Mouse (Mus musculus): ENCODE measurements around the gene Plcl2.
A peak's percentile ranks its signal among the peaks of the same experiment; 100 is the strongest.

Gene Plcl2

GRCm38 (mm10) chr17:50499091-50499790 lies 10.0 kb upstream of the Plcl2 start:
- no peak for DNase-seq (ENCODE audit: low read depth, low spot score)

DNA sequence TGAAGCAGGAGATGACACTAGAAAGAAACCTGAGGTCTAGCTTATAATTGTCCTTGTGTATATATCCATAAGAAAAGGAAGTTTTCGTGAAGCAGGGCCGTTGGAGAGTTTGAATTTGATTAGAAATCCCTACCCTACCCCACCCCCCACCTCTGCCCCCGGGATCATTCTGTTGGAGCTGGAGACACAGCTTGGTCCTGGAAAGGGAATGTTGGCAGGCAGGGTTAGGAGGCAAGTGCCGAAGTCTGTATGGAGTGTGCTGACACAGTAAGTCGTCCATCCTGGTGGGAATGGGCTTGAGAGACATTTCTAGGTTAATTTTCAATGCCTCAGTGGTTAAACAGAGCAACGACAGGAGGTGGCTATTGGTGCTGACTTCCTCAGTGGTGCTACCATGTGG lies 8.4 kb upstream of the Plcl2 start:
- DNase-seq (ENCODE audit: low read depth, low spot score), result no peak

- DNase-seq (ENCODE audit: low read depth, low spot score), result no peak
Measured at GRCm38 (mm10) chr17:50503075-50503474, 6.1 kb upstream of the Plcl2 start.

DNA sequence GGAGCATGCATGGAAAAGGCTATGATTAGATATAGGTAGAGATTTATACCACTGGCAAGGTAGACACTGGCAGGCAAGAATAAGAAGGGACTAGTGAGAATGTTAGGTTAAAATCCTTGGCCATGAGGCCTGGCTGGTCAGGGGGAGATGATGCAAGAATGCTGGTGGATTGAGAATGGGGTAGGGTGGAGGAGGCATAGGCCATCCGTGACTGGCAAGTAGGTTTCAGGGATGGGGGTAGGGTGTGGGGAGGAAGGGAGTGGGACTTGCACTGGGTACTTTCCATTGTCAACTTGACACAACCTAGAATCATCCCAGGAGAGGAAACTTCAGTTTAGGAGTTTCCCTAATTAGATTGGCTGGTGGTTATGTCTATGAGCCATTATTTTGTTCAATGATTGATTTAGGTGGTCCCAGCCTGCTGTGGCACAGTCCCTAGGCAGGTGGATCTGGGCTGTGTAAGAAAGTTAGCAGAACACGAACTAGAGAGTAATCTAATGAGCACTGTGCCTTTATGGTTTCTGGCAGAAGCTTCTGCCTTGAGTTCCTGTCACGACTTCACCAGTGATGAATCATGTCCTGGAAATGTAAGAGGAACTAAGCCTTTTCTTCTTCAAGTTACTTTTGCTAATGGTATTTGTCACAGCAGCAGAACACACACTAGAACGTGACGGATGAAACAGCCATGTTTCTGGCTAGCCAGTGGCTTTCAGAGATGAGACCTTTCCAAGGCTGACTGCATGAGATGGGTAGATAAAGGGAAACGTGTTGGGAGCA lies 4.9 kb upstream of the Plcl2 start:
- no peak for DNase-seq (ENCODE audit: low read depth, low spot score)

- no peak for DNase-seq (ENCODE audit: low read depth, low spot score)
Measured at GRCm38 (mm10) chr17:50505910-50506634, 3.1 kb upstream of the Plcl2 start.

GRCm38 (mm10) chr17:50506861-50507321 lies 2.3 kb upstream of the Plcl2 start:
- DNase-seq (ENCODE audit: low read depth, low spot score), result no peak

DNA sequence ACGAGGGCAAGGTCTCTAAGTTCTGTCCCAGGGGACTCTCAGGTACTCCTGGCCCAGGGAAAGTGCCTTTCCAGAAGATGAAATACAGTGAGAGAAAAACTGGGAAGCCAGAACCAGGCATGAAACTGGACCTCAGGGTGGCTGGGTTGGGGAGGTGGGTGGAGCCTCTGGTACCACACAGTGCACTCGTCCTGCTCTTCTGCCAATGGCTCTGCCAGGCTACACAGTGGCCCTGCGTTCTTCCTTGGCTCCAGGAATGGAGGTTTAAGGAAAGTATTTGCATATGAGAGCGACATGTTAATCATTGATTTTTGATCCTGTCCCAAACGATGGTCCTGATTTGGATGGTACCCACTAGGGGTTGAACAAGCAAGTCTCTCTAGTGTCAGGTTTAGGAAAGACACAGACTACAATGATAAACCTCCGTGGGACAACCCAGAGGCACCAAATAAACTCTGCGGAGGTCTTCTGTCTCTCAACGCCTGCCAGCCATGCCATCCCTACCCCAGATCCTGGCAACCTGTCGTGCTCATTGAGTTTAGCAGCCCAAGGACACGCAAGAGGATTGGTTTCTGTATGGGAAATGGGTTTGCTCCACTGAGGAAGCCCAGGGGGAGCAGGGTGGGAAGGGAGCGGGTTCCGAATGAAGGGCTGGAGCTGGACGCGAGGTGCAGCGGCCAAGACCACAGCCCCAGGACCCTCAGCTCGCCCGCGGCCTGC lies 988 bp upstream of the Plcl2 start:
- DNase-seq (ENCODE audit: low read depth, low spot score), result no peak

- peak; percentile 73 for DNase-seq (ENCODE audit: low read depth, low spot score)
Measured at GRCm38 (mm10) chr17:50508775-50509250, 390 bp upstream of the Plcl2 start.

DNA sequence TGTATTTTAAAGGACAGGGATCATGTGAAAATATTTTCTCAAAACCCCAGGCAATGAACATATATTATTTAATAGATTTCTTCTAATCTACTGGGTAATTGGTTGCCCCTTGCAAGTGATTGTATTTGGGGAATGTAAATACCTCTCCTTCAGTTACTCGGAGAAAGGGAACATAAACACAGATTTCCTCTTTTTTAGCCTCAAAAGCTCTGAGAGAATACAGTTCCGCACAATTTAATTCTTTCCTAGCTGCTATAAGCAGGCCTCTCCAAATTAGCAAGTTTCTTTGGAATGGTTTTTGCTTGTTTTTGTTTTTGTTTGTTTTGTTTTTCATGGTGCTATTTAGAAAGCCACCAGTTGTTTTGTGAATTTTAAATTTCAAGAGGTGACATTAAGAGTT lies 1.1 kb downstream of the Plcl2 start:
- DNase-seq (ENCODE audit: low read depth, low spot score), result no peak

DNA sequence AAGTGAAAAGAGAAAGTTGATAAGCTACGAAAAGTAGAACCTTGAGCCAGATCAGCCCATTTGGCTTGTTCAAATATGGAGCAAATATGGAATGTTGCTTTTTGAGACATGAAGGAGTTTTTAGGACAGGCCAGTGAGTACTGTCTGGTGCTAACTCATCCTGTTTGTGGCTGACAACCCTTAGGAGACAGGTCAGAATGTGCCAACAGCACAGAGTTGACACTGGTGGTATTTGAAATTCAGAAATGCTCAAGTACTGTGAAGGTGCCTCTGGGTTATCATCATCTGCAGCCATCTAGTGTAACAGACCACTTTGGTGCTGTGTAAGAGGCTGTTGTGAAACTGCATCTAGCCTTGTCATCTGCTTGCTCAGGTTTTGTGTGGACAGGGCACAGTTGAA lies 1.5 kb downstream of the Plcl2 start:
- no peak for DNase-seq (ENCODE audit: low read depth, low spot score)

- DNase-seq (ENCODE audit: low read depth, low spot score), result no peak
Measured at GRCm38 (mm10) chr17:50512222-50512621, 3.0 kb downstream of the Plcl2 start.

- no peak for DNase-seq (ENCODE audit: low read depth, low spot score)
Measured at GRCm38 (mm10) chr17:50512841-50513240, 3.6 kb downstream of the Plcl2 start.

- no peak for DNase-seq (ENCODE audit: low read depth, low spot score)
Measured at GRCm38 (mm10) chr17:50513376-50513775, 4.2 kb downstream of the Plcl2 start.

- DNase-seq (ENCODE audit: low read depth, low spot score), result no peak
Measured at GRCm38 (mm10) chr17:50514012-50514411, 4.8 kb downstream of the Plcl2 start.

DNA sequence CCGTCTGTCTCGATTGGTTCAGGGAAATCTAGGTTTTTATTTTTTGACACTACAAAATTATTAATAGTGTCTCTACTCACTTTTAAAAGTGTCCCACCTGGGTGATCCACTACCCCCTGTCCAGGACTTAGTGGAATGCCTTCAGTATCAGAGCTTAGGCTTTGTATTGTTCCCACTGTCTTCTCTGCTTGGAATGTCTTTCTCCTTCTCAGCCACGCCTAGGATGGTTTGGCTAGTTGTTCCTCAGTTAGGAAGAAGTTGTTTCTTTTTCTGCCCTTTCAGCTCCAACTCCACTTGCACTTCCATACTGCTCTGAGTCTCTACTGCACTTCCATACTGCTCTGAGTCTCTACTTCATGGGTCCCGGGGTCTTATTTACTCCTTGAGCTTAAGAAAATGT lies 6.7 kb downstream of the Plcl2 start:
- no peak for DNase-seq (ENCODE audit: low read depth, low spot score)

GRCm38 (mm10) chr17:50517781-50518415 lies 8.7 kb downstream of the Plcl2 start:
- no peak for DNase-seq (ENCODE audit: low read depth, low spot score)

DNA sequence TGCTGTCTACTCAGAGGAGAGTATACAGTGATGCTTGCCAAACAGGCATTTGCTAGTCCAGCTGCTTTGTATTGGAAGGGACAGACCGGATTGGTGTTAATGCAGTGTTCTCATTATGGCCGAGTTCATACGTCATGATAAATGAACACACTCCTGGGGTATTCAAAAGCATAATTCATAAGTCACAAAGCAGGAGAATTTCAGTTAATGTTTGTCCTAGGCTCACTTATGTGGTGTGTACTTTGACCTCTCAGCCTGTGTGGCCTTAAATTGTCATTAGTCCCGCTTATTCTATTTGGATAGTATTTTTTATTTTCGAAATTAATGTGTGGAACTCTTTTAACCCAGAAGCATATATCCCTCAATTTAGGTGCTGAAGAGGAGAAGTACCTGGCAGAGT lies 10.4 kb downstream of the Plcl2 start:
- DNase-seq (ENCODE audit: low read depth, low spot score), result no peak

GRCm38 (mm10) chr17:50522473-50523083 lies 13.4 kb downstream of the Plcl2 start:
- DNase-seq (ENCODE audit: low read depth, low spot score), result no peak

DNA sequence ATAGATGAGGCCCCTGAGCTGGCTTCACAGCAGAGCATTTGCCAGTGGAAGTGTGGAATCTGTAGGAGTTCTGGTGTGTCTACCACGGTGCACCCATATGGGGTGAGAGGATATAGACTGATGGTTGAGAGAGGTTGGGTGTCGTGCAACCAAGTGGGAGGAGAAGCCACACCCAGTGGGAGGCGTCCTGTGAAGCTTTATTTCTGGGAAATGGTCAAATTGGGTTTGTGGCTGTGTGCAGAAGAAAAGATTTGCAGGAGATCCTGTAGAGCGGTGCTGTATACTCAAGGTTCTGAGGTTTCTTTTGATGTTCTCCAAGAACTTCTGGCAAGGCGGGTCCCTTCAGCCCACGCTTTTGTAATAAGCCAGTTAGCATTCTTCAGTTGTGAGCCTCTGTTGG lies 15.8 kb downstream of the Plcl2 start:
- DNase-seq (ENCODE audit: low read depth, low spot score), result no peak

DNA sequence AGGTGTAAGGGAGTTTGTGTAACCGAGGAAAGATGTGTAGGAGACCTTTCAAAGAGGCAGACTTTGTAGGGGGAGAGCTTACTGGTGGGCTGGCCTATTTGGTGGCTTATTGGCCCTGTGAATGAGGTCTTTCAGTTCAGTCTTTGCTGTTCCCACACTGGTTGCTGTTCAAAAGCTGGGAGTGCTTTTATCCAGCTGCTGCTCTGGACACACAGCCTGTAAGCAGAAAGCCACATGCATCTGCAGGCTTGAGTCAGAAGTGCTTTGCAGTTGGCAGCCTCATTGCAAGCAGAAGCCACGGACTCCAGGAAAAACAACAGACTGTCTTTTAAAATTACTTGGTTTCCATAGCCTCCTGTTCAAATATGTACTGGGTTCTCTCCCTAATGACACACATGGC lies 16.6 kb downstream of the Plcl2 start:
- no peak for DNase-seq (ENCODE audit: low read depth, low spot score)

GRCm38 (mm10) chr17:50530089-50530488 lies 20.9 kb downstream of the Plcl2 start:
- no peak for DNase-seq (ENCODE audit: low read depth, low spot score)

Measured in forelimb bud, embryonic 11.5 days (tissue).